Mouse (Mus musculus) spleen, adult 12 weeks (tissue): ENCODE measurements around the gene Rala.
A peak's percentile ranks its signal among the peaks of the same experiment; 100 is the strongest.

Experiments
- DNase-seq: peaks from one replicate; pipeline ENCODE4 v3.0.0; 2022; ENCODE audit warnings: low spot score

Rala gene

DNA sequence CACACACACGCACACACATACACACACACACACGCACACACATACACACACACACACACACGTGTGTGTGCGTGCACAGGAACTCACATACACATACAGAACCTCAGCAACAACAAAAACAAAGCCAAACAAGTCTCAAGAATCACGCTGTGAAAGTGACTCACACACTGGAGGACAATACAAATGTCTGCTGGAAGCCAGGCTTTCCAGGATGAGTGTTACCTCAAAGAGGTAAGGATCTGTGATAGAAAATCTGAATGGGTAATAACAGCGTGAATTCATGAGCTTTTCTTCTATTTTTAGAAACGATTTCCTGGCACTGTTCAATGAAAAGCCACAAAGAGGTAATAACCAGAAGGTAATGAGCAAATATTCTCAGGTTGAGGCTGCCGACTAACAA, 59.8 kb downstream of the Rala start:
- DNase-seq = no peak

DNA sequence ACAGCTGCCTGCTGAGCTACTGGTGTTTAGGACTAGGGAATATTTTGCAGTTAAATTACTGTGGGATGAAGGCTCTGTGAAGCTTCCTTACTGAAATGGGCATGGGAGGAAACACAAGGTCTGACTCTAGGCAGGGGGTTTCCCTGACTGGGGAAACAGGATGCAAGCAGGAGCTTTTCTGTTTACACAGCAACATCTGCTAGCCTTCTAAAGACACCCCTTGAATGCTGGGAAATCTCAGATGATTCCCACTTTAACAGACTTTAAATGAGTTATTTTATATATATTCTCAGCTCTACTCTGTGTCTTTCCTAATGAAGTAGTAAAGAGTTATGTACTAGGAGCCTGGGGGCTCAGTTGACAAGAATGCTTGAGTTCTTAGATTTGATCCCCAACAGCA, 65.0 kb downstream of the Rala start:
- DNase-seq = no peak

DNA sequence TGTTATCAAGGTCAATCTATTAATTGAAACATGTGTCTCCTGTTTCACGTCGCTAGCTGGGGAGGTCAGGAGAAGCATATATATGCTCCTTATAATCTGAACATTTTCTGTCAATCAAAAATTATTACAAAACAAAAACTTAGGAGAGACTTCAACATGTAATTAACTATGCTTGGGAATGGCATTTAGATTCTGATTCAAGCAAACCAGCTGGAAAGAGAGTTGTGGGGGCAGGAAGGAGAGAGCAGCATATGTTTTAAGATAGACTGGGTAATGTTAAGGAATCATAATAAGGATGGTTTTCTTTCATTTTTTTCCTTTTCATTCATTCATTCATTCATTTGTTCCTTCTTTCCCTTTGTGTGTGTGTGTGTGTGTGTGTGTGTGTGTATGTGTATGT, 77.3 kb downstream of the Rala start:
- no peak for DNase-seq

DNA sequence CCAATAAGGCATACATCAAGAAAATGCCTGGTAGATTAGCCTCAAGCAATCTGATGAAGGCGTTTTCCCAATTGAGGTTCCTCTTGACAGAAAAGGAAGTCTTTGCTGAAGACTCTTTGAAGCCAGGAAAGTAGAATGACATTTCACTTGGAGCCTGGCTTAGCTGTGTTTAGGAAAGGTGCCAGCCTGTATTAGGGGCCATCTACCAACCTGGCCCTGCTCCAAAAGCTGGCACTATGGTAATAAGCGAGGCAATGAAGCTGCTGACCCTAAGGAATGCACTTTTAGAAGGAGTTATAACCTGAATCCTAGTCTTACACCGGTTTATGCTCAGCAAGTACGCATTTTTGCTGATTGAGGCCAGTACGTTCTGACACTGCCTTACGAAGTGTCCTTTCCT, 83.5 kb downstream of the Rala start:
- no peak for DNase-seq

DNA sequence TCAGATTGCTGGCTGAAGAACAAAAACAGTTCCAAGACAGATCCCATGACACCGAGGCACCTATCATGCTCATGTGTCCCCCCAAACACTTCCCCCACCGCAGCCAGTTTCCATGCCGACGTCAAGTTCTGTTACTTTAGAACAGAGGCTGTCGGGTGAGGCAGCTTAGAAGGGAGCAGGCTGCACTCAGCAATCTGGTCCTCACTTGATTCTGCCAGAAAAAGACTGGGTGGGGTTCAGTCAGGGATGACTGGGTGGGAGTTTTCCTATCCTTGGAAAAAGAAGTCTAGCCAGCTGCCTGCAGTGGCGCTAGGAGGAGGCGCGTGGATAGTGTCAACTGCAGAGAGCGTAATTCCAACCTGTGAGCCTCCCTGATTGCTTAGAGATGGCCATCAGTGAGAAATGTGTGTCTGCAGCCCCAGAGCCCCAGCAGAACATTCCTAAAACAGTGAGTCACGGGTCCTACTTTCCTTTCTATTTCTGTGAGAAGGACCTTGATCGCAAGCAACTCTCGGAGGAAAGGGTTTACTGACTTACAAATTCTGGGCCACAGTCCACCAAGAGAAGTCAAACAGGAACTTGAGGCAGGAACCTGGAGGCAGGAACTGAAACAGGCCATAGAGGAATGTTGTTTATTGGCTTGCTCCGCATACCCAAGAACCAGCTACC, 84.5 kb downstream of the Rala start:
- no peak for DNase-seq

DNA sequence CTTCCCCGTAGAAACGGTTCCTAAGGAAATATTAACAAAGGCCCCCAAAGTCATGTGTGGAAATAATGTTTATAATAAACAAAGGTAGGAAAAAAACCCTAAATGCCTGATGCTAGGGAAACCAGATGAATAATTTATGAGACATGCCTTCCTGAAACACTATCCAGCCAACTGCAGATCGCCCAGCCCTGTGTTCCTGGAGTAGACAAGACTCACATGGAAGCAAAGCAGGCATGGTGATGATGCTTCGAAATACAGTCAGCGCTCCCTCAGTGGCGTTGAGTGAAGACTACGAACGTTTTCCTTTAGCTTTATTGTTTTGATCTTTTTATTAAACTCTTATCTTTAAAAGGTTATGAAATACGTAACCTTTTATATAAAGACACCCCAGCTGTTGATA, 87.0 kb downstream of the Rala start:
- DNase-seq = no peak

DNA sequence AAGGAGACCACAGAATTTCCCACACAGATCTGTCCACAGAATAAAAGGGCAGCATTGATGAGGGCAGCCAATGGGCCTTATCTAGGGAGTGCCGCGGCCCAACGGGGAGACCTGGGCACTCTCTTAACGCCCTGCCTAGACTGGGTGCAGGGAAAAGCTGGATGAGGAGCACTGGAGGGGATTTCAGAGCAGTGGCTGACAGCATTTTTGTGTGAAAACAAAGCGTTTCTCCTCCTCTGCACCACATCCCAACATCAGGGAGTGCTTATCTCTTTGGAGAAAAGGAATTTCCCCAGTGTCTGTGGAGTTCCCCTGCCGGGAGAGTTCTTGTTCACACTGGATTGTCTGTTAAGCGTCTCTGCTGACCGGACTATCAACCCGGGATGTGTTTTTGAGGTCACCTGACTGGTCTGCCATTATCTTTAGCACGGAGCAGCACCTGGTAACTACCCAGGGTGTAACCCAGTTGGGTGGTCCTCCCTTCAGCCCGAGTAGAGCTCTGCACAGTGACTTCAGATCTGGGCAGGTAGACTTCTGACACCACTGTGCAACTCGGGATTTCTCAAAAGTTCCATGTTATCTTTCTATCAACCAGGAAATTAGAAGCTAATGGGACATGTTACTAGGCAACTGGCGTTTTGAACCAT, 88.4 kb downstream of the Rala start:
- DNase-seq = no peak

DNA sequence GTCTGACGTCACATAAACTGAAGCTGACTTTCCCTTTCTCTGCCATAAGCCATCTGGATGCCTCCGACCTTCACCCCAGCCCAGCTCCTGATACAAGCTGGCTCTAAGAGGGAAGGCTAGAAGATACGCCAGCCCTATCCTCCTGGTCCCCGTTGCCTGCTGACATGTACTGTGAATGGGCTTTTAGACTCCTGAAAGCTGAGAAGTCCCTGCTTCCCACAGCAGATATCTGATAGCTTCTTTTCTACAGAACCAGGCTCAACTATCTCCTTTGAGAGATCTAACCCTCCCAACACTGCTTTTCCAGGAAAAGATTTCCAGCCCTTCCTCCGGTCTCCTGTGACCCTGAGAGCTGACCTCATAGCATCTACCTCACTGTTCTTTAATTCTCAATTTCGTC, 89.3 kb downstream of the Rala start:
- DNase-seq = no peak

DNA sequence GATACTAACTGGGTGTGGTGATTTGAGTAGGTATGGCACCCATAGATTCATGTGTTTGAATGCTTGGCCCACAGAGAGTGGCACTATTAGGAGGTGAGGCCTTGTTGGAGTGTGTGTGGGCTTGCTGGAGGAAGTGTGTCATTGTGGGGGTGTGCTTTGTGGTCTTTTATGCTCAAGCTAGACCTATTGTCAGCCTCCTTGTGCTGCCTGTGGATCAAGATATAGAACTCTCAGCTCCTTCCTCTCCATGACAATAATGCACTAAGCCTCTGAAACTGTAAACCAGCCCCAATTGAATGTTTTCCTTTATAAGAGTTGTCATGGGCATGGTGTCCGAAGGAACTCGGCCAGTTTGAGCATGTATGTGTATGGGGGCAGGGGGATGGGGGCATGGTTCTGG, 100.7 kb downstream of the Rala start:
- DNase-seq = no peak

DNA sequence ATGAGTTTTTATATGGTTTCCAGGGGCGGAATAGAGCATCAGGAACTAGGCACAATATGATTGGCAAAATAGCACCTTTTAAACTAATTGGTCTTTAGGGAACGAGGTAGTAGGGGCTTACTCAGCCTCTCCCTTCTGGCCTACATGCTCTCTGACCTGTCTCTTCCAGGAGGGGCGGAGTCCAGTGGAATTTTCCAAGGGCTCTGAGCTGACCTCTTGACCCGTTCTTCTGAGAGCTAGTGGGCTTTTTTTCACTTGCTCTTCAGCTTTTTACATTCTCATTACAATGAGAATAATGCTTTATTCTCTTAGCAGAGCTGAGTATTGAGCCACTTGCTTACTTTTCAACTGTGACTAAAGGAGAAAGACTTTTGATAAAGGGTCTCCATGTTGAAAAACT, 101.3 kb downstream of the Rala start:
- DNase-seq = no peak

DNA sequence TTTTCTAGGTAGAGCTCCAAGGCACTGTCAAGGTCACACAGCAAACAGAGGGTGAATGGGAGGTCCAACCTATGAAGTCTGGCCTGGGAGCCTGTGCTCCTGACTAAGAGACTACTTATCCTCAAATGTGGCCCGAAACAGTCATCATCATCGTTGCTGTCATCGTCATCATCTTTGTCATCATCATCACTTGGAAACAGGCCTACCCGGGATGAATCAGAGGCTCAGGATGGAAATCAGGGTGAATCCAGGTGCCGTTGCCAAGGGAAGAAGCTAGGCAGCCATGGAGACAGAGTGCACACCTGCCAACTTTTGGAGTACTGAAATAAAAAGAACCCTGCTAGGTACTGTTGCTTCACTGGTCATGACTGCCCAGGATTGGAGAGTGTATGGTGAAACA, 104.9 kb downstream of the Rala start:
- DNase-seq = no peak

DNA sequence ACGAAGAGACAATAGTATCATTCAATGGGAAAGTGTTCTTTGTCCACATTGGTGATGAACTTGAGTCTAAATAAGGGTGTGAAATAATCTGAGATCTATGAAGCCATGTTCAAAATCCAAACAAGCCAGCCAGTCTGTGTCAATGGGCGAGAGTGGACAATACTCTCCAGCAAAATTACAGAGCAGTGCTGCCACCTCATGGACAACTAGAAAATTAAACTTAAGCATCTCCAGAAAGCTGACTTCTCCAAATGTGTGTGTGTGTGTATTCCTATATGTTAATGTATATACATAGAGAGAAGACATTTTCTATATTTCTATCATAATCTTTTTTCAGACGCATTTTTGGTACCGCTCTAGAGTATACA, 105.6 kb downstream of the Rala start:
- DNase-seq = peak; percentile 30

DNA sequence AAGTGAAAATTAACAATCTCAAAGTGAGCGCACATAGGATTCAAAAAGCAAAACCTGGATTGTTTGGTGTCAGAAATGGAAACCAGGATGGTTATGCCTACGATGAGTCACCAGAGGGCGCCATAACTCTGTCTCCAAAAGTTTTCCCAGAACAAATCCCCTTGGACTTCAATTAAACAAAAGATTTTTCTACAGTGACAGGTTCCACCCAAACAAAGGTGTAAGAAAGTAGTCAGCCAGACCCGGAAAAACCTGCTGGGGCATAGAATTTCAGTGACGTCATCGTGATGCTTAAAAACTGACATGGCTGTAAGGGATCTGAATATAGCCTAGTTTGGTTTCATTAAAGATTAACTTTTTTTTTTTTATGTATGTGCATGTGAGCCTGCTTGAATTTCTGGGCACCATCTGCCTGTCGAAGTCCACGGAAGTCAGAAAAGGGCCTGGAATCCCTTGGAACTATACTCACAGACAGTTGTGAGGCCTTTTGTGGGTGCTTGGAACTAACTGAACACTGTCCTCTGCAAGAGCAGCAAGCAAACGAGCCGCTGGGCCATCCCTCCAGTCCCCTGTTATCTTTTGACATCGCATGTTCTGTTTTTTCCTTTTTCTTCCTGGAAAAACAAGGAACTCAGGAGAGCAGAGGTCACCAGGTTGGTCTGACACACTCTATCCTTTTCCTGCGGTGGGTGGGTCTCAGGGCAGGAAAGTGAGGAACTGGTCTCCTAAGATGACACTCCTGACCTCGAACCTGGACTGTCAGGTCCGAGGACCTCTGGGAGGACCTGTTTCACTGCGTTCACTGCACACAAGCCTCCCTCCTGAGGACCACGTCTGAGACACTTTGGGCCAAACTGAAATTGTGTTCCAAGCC, 106.2 kb downstream of the Rala start:
- no peak for DNase-seq

DNA sequence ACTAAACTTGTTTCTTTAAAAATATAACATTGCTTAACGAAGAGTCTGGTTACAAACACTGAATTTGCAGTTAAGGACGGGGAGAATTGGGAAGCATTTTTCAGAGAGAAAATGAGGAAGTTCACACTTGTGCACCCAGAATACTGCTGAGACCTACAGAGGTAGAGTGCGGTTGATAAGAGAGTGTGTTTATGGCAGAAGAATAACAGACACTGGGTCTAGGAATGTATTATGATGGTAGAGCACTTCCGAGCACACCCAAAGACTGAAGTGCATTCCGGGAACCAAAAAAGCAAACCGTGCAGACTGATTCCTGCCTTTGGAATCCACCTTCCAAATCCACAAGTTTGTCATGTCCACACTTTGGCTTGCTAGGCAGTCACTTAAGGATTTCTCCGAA, 107.2 kb downstream of the Rala start:
- no peak for DNase-seq

DNA sequence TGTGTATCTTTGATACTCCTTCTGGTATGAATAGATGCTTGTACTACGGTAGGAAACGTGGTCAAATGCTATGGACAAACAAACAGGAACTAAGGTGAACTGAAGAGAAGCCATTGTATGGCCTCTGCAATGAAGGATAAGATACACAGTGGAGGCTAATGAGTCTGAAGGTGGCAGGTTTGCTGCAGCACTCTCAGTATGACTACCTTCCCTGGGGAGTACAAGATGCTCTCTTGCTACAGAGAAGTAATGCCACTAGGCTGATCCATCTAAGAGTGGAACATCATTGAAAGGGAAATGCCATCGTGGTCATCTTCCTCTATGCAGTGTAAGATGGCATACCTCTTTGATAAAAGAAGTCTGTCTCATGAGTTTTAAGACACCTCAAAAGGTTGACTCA, 111.1 kb downstream of the Rala start:
- no peak for DNase-seq
